Mouse (Mus musculus) layer of hippocampus, adult 9-11 months (tissue): ENCODE measurements at regions not wholly inside any gene's neighbourhood (a gene's known extent, or its start where the extent isn't known, plus 50 kb on each side); places are given as distances from the start of the nearest gene placed in this dataset.
"Not testable (repeated sequence)": the region's sequence is repeated elsewhere in the genome, so short reads cannot be mapped to it uniquely, and the experiment has no call there.

Source experiments
- DNase-seq: peaks from one replicate; pipeline ENCODE4 v3.0.0; 2022

- no peak for DNase-seq
Observed at GRCm38 (mm10) chr6:100423636-100424035, 136.4 kb upstream of the Rybp start.

- DNase-seq: no peak
Observed at GRCm38 (mm10) chr6:100422603-100423002, 135.3 kb upstream of the Rybp start.

GRCm38 (mm10) chr6:100421706-100422578 is 134.7 kb upstream of the Rybp start:
- DNase-seq: no peak

GRCm38 (mm10) chr6:100420602-100421001 is 133.3 kb upstream of the Rybp start:
- no peak for DNase-seq

- DNase-seq: no peak
Observed at GRCm38 (mm10) chr6:100419782-100420540, 132.7 kb upstream of the Rybp start.

GRCm38 (mm10) chr6:100416046-100416445 is 128.8 kb upstream of the Rybp start:
- DNase-seq: no peak

- no peak for DNase-seq
Observed at GRCm38 (mm10) chr6:100415514-100415913, 128.2 kb upstream of the Rybp start.

- no peak for DNase-seq
Observed at GRCm38 (mm10) chr6:100414836-100415235, 127.6 kb upstream of the Rybp start.

- no peak for DNase-seq
Observed at GRCm38 (mm10) chr6:100412486-100412885, 125.2 kb upstream of the Rybp start.

GRCm38 (mm10) chr6:100411968-100412367 is 124.7 kb upstream of the Rybp start:
- no peak for DNase-seq

GRCm38 (mm10) chr6:100410067-100410631 is 122.9 kb upstream of the Rybp start:
- DNase-seq: no peak

- no peak for DNase-seq
Observed at GRCm38 (mm10) chr6:100408826-100409225, 121.5 kb upstream of the Rybp start.

- DNase-seq: no peak
Observed at GRCm38 (mm10) chr6:100406504-100406903, 119.2 kb upstream of the Rybp start.

GRCm38 (mm10) chr6:100404161-100404560 is 116.9 kb upstream of the Rybp start:
- DNase-seq: no peak

- DNase-seq: no peak
Observed at GRCm38 (mm10) chr6:100402716-100403115, 115.4 kb upstream of the Rybp start.

- DNase-seq: no peak
Observed at GRCm38 (mm10) chr6:100401728-100402127, 114.4 kb upstream of the Rybp start.

- not testable (repeated sequence) for DNase-seq
Observed at GRCm38 (mm10) chr6:100399387-100399786, 112.1 kb upstream of the Rybp start.

GRCm38 (mm10) chr6:100396311-100397200 is 109.3 kb upstream of the Rybp start:
- peak; percentile 80 for DNase-seq

GRCm38 (mm10) chr6:100390258-100390910 is 103.1 kb upstream of the Rybp start:
- DNase-seq: no peak

- DNase-seq: no peak
Observed at GRCm38 (mm10) chr6:100387042-100387441, 99.8 kb upstream of the Rybp start.

GRCm38 (mm10) chr6:100385640-100386039 is 98.4 kb upstream of the Rybp start:
- no peak for DNase-seq

- no peak for DNase-seq
Observed at GRCm38 (mm10) chr6:100381046-100381445, 93.8 kb upstream of the Rybp start.
